Mouse (Mus musculus): Measurements from ENCODE around the gene Wdr26. TPM values are rescaled to one million over a fixed set of nuclear protein-coding genes. Genes with fewer than 3 reads are reported as not detected.

Wdr26 gene
- polyA plus RNA-seq, 1 experiment, result 146 TPM

- H3K27ac ChIP-seq (ENCODE audit: insufficient read depth, low read length), result no peak overlapping the region
- H3K4me1 ChIP-seq (ENCODE audit: control insufficient read depth, insufficient read depth, low read length), result no peaks in the 10 kb centered on the region
- H3K4me3 ChIP-seq (ENCODE audit: insufficient read depth, low read length), result no peak overlapping the region
- no peak for TF ChIP-seq CTCF (IDR thresholded peaks at IDR 0.05; ENCODE audit: borderline replicate concordance, insufficient read depth, low read length)
- TF ChIP-seq POLR2A (IDR thresholded peaks at IDR 0.05; ENCODE audit: low read depth, low read length), result no peak
These were observed 29.4 kb upstream of the Wdr26 start for GRCm38 (mm10) chr1:181241185-181241584.

GRCm38 (mm10) chr1:181237332-181237731 is 25.5 kb upstream of the Wdr26 start:
- Histone ChIP-seq H3K4me3 (ENCODE audit: insufficient read depth, low read length) (no peak overlapping the region), H3K27ac (ENCODE audit: insufficient read depth, low read length) (no peak overlapping the region), H3K4me1 (ENCODE audit: control insufficient read depth, insufficient read depth, low read length) (0 out of 2 replicates have a peak, but pooled peaks cover 2% of the 10 kb centered on the region)
- TF ChIP-seq CTCF (IDR thresholded peaks at IDR 0.05; ENCODE audit: borderline replicate concordance, insufficient read depth, low read length) (no peak), POLR2A (IDR thresholded peaks at IDR 0.05; ENCODE audit: low read depth, low read length) (no peak)

- no peak overlapping the region for H3K27ac ChIP-seq (ENCODE audit: insufficient read depth, low read length)
- no peak for TF ChIP-seq CTCF (IDR thresholded peaks at IDR 0.05; ENCODE audit: borderline replicate concordance, insufficient read depth, low read length)
- no peak; the same call in 1 of the 2 replicates for TF ChIP-seq POLR2A (IDR thresholded peaks at IDR 0.05; ENCODE audit: low read depth, low read length)
- no peak overlapping the region for H3K4me3 ChIP-seq (ENCODE audit: insufficient read depth, low read length)
- 0 out of 2 replicates have a peak, but pooled peaks cover 6% of the 10 kb centered on the region for H3K4me1 ChIP-seq (ENCODE audit: control insufficient read depth, insufficient read depth, low read length)
These were observed 22.7 kb upstream of the Wdr26 start for GRCm38 (mm10) chr1:181234326-181235035.

GRCm38 (mm10) chr1:181233734-181234133 is 21.9 kb upstream of the Wdr26 start:
- H3K4me3 ChIP-seq (ENCODE audit: insufficient read depth, low read length), result no peak overlapping the region
- TF ChIP-seq POLR2A (IDR thresholded peaks at IDR 0.05; ENCODE audit: low read depth, low read length), result no peak
- no peak for TF ChIP-seq CTCF (IDR thresholded peaks at IDR 0.05; ENCODE audit: borderline replicate concordance, insufficient read depth, low read length)
- 0 out of 2 replicates have a peak, but pooled peaks cover 6% of the 10 kb centered on the region for H3K4me1 ChIP-seq (ENCODE audit: control insufficient read depth, insufficient read depth, low read length)
- no peak overlapping the region for H3K27ac ChIP-seq (ENCODE audit: insufficient read depth, low read length)

- TF ChIP-seq CTCF (IDR thresholded peaks at IDR 0.05; ENCODE audit: borderline replicate concordance, insufficient read depth, low read length), result no peak
- no peak overlapping the region for H3K27ac ChIP-seq (ENCODE audit: insufficient read depth, low read length)
These were observed 20.7 kb upstream of the Wdr26 start for GRCm38 (mm10) chr1:181232307-181233027.

GRCm38 (mm10) chr1:181231821-181232220 is 20.0 kb upstream of the Wdr26 start:
- H3K4me1 ChIP-seq (ENCODE audit: control insufficient read depth, insufficient read depth, low read length), result 0 out of 2 replicates have a peak, but pooled peaks cover 6% of the 10 kb centered on the region
- no peak overlapping the region for H3K4me3 ChIP-seq (ENCODE audit: insufficient read depth, low read length)
- H3K27ac ChIP-seq (ENCODE audit: insufficient read depth, low read length), result no peak overlapping the region
- TF ChIP-seq CTCF (IDR thresholded peaks at IDR 0.05; ENCODE audit: borderline replicate concordance, insufficient read depth, low read length), result no peak
- TF ChIP-seq POLR2A (IDR thresholded peaks at IDR 0.05; ENCODE audit: low read depth, low read length), result no peak

More at GRCm38 (mm10) chr1:181232307-181233027, 20.7 kb upstream of the Wdr26 start:
- Histone ChIP-seq H3K4me1 (ENCODE audit: control insufficient read depth, insufficient read depth, low read length) (0 out of 2 replicates have a peak, but pooled peaks cover 6% of the 10 kb centered on the region), H3K4me3 (ENCODE audit: insufficient read depth, low read length) (no peak overlapping the region)

GRCm38 (mm10) chr1:181231262-181231661 is 19.5 kb upstream of the Wdr26 start:
- TF ChIP-seq CTCF (IDR thresholded peaks at IDR 0.05; ENCODE audit: borderline replicate concordance, insufficient read depth, low read length), result no peak
- no peak for TF ChIP-seq POLR2A (IDR thresholded peaks at IDR 0.05; ENCODE audit: low read depth, low read length)
- Histone ChIP-seq H3K4me1 (ENCODE audit: control insufficient read depth, insufficient read depth, low read length) (0 out of 2 replicates have a peak, but pooled peaks cover 6% of the 10 kb centered on the region), H3K4me3 (ENCODE audit: insufficient read depth, low read length) (no peak overlapping the region), H3K27ac (ENCODE audit: insufficient read depth, low read length) (no peak overlapping the region)

- TF ChIP-seq CTCF (IDR thresholded peaks at IDR 0.05; ENCODE audit: borderline replicate concordance, insufficient read depth, low read length) (no peak), POLR2A (IDR thresholded peaks at IDR 0.05; ENCODE audit: low read depth, low read length) (no peak)
- no peak overlapping the region for H3K4me3 ChIP-seq (ENCODE audit: insufficient read depth, low read length)
- no peak overlapping the region for H3K27ac ChIP-seq (ENCODE audit: insufficient read depth, low read length)
- H3K4me1 ChIP-seq (ENCODE audit: control insufficient read depth, insufficient read depth, low read length), result 0 out of 2 replicates have a peak, but pooled peaks cover 6% of the 10 kb centered on the region
These were observed 18.9 kb upstream of the Wdr26 start for GRCm38 (mm10) chr1:181230731-181231148.

- no peak for TF ChIP-seq POLR2A (IDR thresholded peaks at IDR 0.05; ENCODE audit: low read depth, low read length)
- TF ChIP-seq CTCF (IDR thresholded peaks at IDR 0.05; ENCODE audit: borderline replicate concordance, insufficient read depth, low read length), result no peak
- Histone ChIP-seq H3K4me1 (ENCODE audit: control insufficient read depth, insufficient read depth, low read length) (0 out of 2 replicates have a peak, but pooled peaks cover 6% of the 10 kb centered on the region), H3K27ac (ENCODE audit: insufficient read depth, low read length) (no peak overlapping the region), H3K4me3 (ENCODE audit: insufficient read depth, low read length) (no peak overlapping the region)
These were observed 17.2 kb upstream of the Wdr26 start for GRCm38 (mm10) chr1:181229046-181229445.

- H3K27ac ChIP-seq (ENCODE audit: insufficient read depth, low read length), result no peak overlapping the region
- no peak overlapping the region for H3K4me3 ChIP-seq (ENCODE audit: insufficient read depth, low read length)
- TF ChIP-seq POLR2A (IDR thresholded peaks at IDR 0.05; ENCODE audit: low read depth, low read length) (no peak), CTCF (IDR thresholded peaks at IDR 0.05; ENCODE audit: borderline replicate concordance, insufficient read depth, low read length) (no peak)
- 0 out of 2 replicates have a peak, but pooled peaks cover 6% of the 10 kb centered on the region for H3K4me1 ChIP-seq (ENCODE audit: control insufficient read depth, insufficient read depth, low read length)
These were observed 16.8 kb upstream of the Wdr26 start for GRCm38 (mm10) chr1:181228591-181228990.
